Mouse (Mus musculus) effector memory CD4-positive, alpha-beta T cell, adult 7 months (primary cell): ENCODE measurements around the gene Abhd14a. TPM values are rescaled to one million over a fixed set of nuclear protein-coding genes. Genes with fewer than 3 reads are reported as not detected.

Experiments
- polyA plus RNA-seq: library from polyadenylated mRNA; unstranded; fragments of 100-300 nt; shearing (Covaris generic); gene quantifications from one replicate; pipeline ENCODE4 v1.2.1, GENCODE M21; 2017

Abhd14a gene
- 27.0 TPM for polyA plus RNA-seq

GRCm38 (mm10) chr9:106447348-106447747 is at the start of gene Abhd14a, which contains the start of gene Abhd14b:
Abhd14a (minus strand) TSS chr9:106447678.
Abhd14b (plus strand) TSS chr9:106447459.

GRCm38 (mm10) chr9:106476924-106477484 is 29.5 kb upstream of the Abhd14a start, which contains the start of gene Parp3:
Parp3 (minus strand) TSS chr9:106476949.

GRCm38 (mm10) chr9:106475663-106476001 is 28.2 kb upstream of the Abhd14a start, which contains the start of gene Rrp9:
Rrp9 (plus strand) TSS chr9:106475963.

GRCm38 (mm10) chr9:106465571-106466200 is 18.2 kb upstream of the Abhd14a start, which contains the start of gene Gpr62:
Gpr62 (minus strand) TSS chr9:106465938.

GRCm38 (mm10) chr9:106453271-106454070 is 6.0 kb upstream of the Abhd14a start, which contains the start of gene Pcbp4:
Pcbp4 (plus strand) TSS chr9:106453291.

GRCm38 (mm10) chr9:106429221-106430014 is 18.1 kb downstream of the Abhd14a start, which contains the start of gene Rpl29:
Rpl29 (plus strand) TSS chr9:106429454.

Other genes starting within 250 kb of the Abhd14a start
- gene Ppm1m, start 247.9 kb downstream of the Abhd14a start, polyA plus RNA-seq: 46.1 TPM
- gene Twf2, start 244.6 kb downstream of the Abhd14a start, polyA plus RNA-seq: 115 TPM
- not detected for gene Tlr9, start 225.1 kb downstream of the Abhd14a start, polyA plus RNA-seq
- 20.0 TPM for gene Alas1, start 199.0 kb downstream of the Abhd14a start, polyA plus RNA-seq
- 2.5 TPM for gene Poc1a, start 166.6 kb downstream of the Abhd14a start, polyA plus RNA-seq
- gene Dusp7, start 79.0 kb downstream of the Abhd14a start, polyA plus RNA-seq: 28.5 TPM
- gene Rpl29, start 18.2 kb downstream of the Abhd14a start, polyA plus RNA-seq: 701 TPM
- 28.6 TPM for gene Acy1, start 9.4 kb downstream of the Abhd14a start, polyA plus RNA-seq
- gene Abhd14b, start 219 bp downstream of the Abhd14a start, polyA plus RNA-seq: 8.5 TPM
- gene Pcbp4, start 5.6 kb upstream of the Abhd14a start, polyA plus RNA-seq: 16.2 TPM
- not detected for gene Gpr62, start 18.3 kb upstream of the Abhd14a start, polyA plus RNA-seq
- gene Rrp9, start 28.3 kb upstream of the Abhd14a start, polyA plus RNA-seq: 69.9 TPM
- gene Parp3, start 29.3 kb upstream of the Abhd14a start, polyA plus RNA-seq: 43.0 TPM
- gene Iqcf1, start 52.3 kb upstream of the Abhd14a start, polyA plus RNA-seq: not detected
- not detected for gene Iqcf5, start 66.9 kb upstream of the Abhd14a start, polyA plus RNA-seq
- gene Iqcf3, start 114.0 kb upstream of the Abhd14a start, polyA plus RNA-seq: 1.1 TPM
- gene Iqcf4, start 123.3 kb upstream of the Abhd14a start, polyA plus RNA-seq: not detected
- not detected for gene Iqcf6, start 178.9 kb upstream of the Abhd14a start, polyA plus RNA-seq
- gene Grm2, start 208.4 kb upstream of the Abhd14a start, polyA plus RNA-seq: 0.29 TPM
- 56.6 TPM for gene Tex264, start 238.2 kb upstream of the Abhd14a start, polyA plus RNA-seq